Comparison of ENCODE assay signal across 20 mouse cellular contexts in the genomic region with DNA sequence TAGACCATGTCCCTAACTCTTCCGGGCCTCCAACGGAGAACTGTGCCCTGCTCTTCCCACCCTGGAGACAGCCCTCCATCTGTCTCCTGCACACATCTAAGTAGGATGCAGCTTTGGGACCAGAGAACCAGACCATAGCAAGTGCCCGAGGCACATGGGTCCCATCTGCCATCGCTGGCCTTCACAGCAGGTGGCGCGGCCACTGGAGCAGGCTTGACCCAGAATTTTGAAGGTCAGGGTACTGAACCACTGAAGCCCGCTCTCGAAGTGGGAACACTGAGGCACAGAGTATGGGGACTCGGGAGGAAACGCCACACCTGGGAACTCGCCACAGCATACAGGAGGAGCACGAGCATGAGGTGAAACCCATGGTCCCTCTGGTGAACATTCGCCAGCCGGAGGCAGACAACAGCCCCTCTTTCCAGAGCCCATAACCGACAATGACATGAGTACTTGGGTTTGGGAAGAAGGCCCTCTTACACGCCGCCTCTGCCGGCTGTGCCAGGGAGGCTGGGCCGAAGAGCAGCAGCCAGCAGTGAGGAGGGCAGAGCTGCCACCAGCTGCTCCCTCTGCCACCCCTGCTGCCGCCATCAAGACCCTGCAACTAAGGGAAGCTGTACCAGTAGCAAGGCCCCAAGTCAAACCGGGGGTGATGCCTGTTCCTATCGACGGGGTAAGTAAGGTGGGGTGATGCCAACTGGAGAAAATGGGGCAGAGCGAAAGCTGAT. TPM values are rescaled to one million over a fixed set of nuclear protein-coding genes. Genes with fewer than 3 reads are reported as not detected.
DNase-seq lines count a peak whose midpoint lies in the region; ATAC-seq and TF ChIP-seq lines count a peak whose summit lies in the region.
"Had no signal": no experiment of that assay in that cellular context is flagged by ENCODE, and none has a peak within 500 bp of the region (broad histone marks: within the 10 kb centered on the region; RNA-seq: fewer than 3 reads in every experiment).

No protein-coding gene starts in this region.

- no peak overlapping the region for H3K4me3 ChIP-seq in forebrain, embryonic 14.5 days (ENCODE audit: low read depth, low read length)
- H3K4me3 ChIP-seq in forebrain, embryonic 11.5 days (ENCODE audit: low read depth, low read length): no peak overlapping the region
- no peak overlapping the region for H3K4me3 ChIP-seq in midbrain, embryonic 13.5 days (replicated peaks)
- no peak overlapping the region for H3K4me3 ChIP-seq in midbrain, embryonic 16.5 days (ENCODE audit: low read depth, low read length)
- no peak overlapping the region for H3K4me3 ChIP-seq in embryonic facial prominence, embryonic 10.5 days
- H3K4me3 ChIP-seq in midbrain, postnatal 0 days (ENCODE audit: low read depth, low read length): no peak overlapping the region
- H3K4me3 ChIP-seq: heart, embryonic 12.5 days; hindbrain, embryonic 15.5 days; limb, embryonic 10.5 days; liver, embryonic 13.5 days had no signal

- no peaks in the 10 kb centered on the region for H3K27me3 ChIP-seq in forebrain, embryonic 14.5 days (replicated peaks; ENCODE audit: control insufficient read depth, insufficient read depth, low read length)
- H3K27me3 ChIP-seq in forebrain, embryonic 11.5 days (ENCODE audit: control insufficient read depth, insufficient read depth, low read length): no peaks in the 10 kb centered on the region
- H3K27me3 ChIP-seq in midbrain, embryonic 13.5 days: no peaks in the 10 kb centered on the region
- H3K27me3 ChIP-seq in midbrain, embryonic 16.5 days (ENCODE audit: control insufficient read depth, insufficient read depth, low read depth, low read length): no peaks in the 10 kb centered on the region
- no peaks in the 10 kb centered on the region for H3K27me3 ChIP-seq in embryonic facial prominence, embryonic 10.5 days (replicated peaks; ENCODE audit: low read depth, poor library complexity, severe bottlenecking)
- no peaks in the 10 kb centered on the region for H3K27me3 ChIP-seq in midbrain, postnatal 0 days (ENCODE audit: insufficient read depth, low read length)
- H3K27me3 ChIP-seq: heart, embryonic 12.5 days; hindbrain, embryonic 15.5 days; liver, embryonic 13.5 days had no signal

- H3K9ac ChIP-seq in forebrain, embryonic 14.5 days (ENCODE audit: low read length): no peak overlapping the region
- no peak overlapping the region for H3K9ac ChIP-seq in forebrain, embryonic 11.5 days (ENCODE audit: low read length)
- H3K9ac ChIP-seq in midbrain, embryonic 13.5 days (replicated peaks): 0 out of 2 replicates have a peak overlapping the region, but pooled peaks have one; percentile 16
- H3K9ac ChIP-seq in midbrain, embryonic 16.5 days (ENCODE audit: low read depth, low read length): no peak overlapping the region
- no peak overlapping the region for H3K9ac ChIP-seq in midbrain, postnatal 0 days (replicated peaks; ENCODE audit: low read length, poor library complexity, severe bottlenecking)
- H3K9ac ChIP-seq: heart, embryonic 12.5 days; hindbrain, embryonic 15.5 days; liver, embryonic 13.5 days had no signal

- H3K27ac ChIP-seq in forebrain, embryonic 14.5 days (ENCODE audit: low read depth, low read length): peak overlapping the region; percentile 5; the same call in 1 of the 2 replicates
- H3K27ac ChIP-seq in forebrain, embryonic 11.5 days (ENCODE audit: low read depth, low read length): no peak overlapping the region
- H3K27ac ChIP-seq in midbrain, embryonic 13.5 days: peak overlapping the region; percentile 52
- H3K27ac ChIP-seq in midbrain, embryonic 16.5 days (ENCODE audit: low read length): no peak overlapping the region
- peak overlapping the region; percentile 15 for H3K27ac ChIP-seq in embryonic facial prominence, embryonic 10.5 days (replicated peaks)
- no peak overlapping the region for H3K27ac ChIP-seq in midbrain, postnatal 0 days (ENCODE audit: low read depth, low read length)
- H3K27ac ChIP-seq: hindbrain, embryonic 15.5 days; limb, embryonic 10.5 days; liver, embryonic 13.5 days had no signal

- WGBS in forebrain, embryonic 14.5 days: 85% methylated on average over 24 of the region's 24 CpGs
- WGBS in forebrain, embryonic 11.5 days: 89% methylated on average over 24 of the region's 24 CpGs
- 82% methylated on average over 24 of the region's 24 CpGs for WGBS in midbrain, embryonic 13.5 days
- WGBS in midbrain, embryonic 16.5 days: 82% methylated on average over 24 of the region's 24 CpGs
- WGBS in embryonic facial prominence, embryonic 10.5 days: 88% methylated on average over 24 of the region's 24 CpGs
- 73% methylated on average over 24 of the region's 24 CpGs for WGBS in midbrain, postnatal 0 days

- peaks cover 29% of the 10 kb centered on the region for H3K4me1 ChIP-seq in forebrain, embryonic 14.5 days (ENCODE audit: control insufficient read depth, insufficient read depth, low read length)
- peaks cover 22% of the 10 kb centered on the region for H3K4me1 ChIP-seq in forebrain, embryonic 11.5 days (replicated peaks; ENCODE audit: control insufficient read depth, insufficient read depth, low read length)
- H3K4me1 ChIP-seq in midbrain, embryonic 13.5 days (replicated peaks): peaks cover 86% of the 10 kb centered on the region
- H3K4me1 ChIP-seq in midbrain, embryonic 16.5 days (ENCODE audit: control insufficient read depth, insufficient read depth, low read length): peaks cover 41% of the 10 kb centered on the region
- peaks cover 84% of the 10 kb centered on the region for H3K4me1 ChIP-seq in embryonic facial prominence, embryonic 10.5 days
- peaks cover 25% of the 10 kb centered on the region; the same call in 1 of the 2 replicates for H3K4me1 ChIP-seq in midbrain, postnatal 0 days (ENCODE audit: insufficient read depth, low read length)

- no peak for ATAC-seq in forebrain, embryonic 14.5 days
- no peak for ATAC-seq in forebrain, embryonic 11.5 days (replicated peaks; ENCODE audit: low FRiP score)
- no peak for ATAC-seq in midbrain, embryonic 13.5 days
- ATAC-seq in midbrain, embryonic 16.5 days: no peak
- ATAC-seq in midbrain, postnatal 0 days (ENCODE audit: low FRiP score): no peak
- ATAC-seq: lung, postnatal 0 days had no signal

- no peak overlapping the region for H3K4me2 ChIP-seq in forebrain, embryonic 14.5 days (ENCODE audit: low read length)
- no peak overlapping the region for H3K4me2 ChIP-seq in forebrain, embryonic 11.5 days (ENCODE audit: low read depth, low read length, severe bottlenecking)
- no peak overlapping the region for H3K4me2 ChIP-seq in midbrain, embryonic 13.5 days (replicated peaks)
- H3K4me2 ChIP-seq in midbrain, embryonic 16.5 days (ENCODE audit: low read length): no peak overlapping the region
- no peak overlapping the region for H3K4me2 ChIP-seq in midbrain, postnatal 0 days (ENCODE audit: low read depth, low read length, poor library complexity, severe bottlenecking)
- H3K4me2 ChIP-seq: heart, embryonic 12.5 days; hindbrain, embryonic 15.5 days; liver, embryonic 13.5 days had no signal

- DNase-seq in forebrain, embryonic 14.5 days (ENCODE audit: low spot score): no peak
- no peak for DNase-seq in forebrain, embryonic 11.5 days (ENCODE audit: low spot score)
- no peak for DNase-seq in embryonic facial prominence, embryonic 10.5 days (ENCODE audit: low spot score)
- peak; percentile 49 for DNase-seq in midbrain, postnatal 0 days (ENCODE audit: low spot score)
- DNase-seq in adrenal gland, postnatal 10 days: no peak
- DNase-seq in thymus, postnatal 25 days: no peak
- DNase-seq: adrenal gland, postnatal 25 days; gastrocnemius, postnatal 25 days; kidney, adult 2 months; kidney, postnatal 4 days; liver, embryonic 13.5 days; thymus, adult 18-20 months had no signal

- no peaks in the 10 kb centered on the region for H3K9me3 ChIP-seq in forebrain, embryonic 14.5 days (replicated peaks; ENCODE audit: control insufficient read depth, low read length)
- H3K9me3 ChIP-seq in forebrain, embryonic 11.5 days (ENCODE audit: control insufficient read depth, low read length): no peaks in the 10 kb centered on the region
- H3K9me3 ChIP-seq in midbrain, embryonic 13.5 days: no peaks in the 10 kb centered on the region
- no peaks in the 10 kb centered on the region for H3K9me3 ChIP-seq in midbrain, embryonic 16.5 days (replicated peaks; ENCODE audit: control insufficient read depth, low read length, poor library complexity, severe bottlenecking)
- no peaks in the 10 kb centered on the region for H3K9me3 ChIP-seq in embryonic facial prominence, embryonic 10.5 days
- H3K9me3 ChIP-seq in midbrain, postnatal 0 days (ENCODE audit: low read length): no peaks in the 10 kb centered on the region
- H3K9me3 ChIP-seq: heart, embryonic 12.5 days; hindbrain, embryonic 15.5 days; limb, embryonic 10.5 days; liver, embryonic 13.5 days had no signal

- H3K36me3 ChIP-seq in forebrain, embryonic 14.5 days (ENCODE audit: control insufficient read depth, insufficient read depth, low read length): no peaks in the 10 kb centered on the region
- H3K36me3 ChIP-seq in forebrain, embryonic 11.5 days (ENCODE audit: control insufficient read depth, insufficient read depth, low read length): no peaks in the 10 kb centered on the region
- no peaks in the 10 kb centered on the region for H3K36me3 ChIP-seq in midbrain, embryonic 13.5 days
- H3K36me3 ChIP-seq in midbrain, embryonic 16.5 days (ENCODE audit: control insufficient read depth, insufficient read depth, low read length): no peaks in the 10 kb centered on the region
- H3K36me3 ChIP-seq in embryonic facial prominence, embryonic 10.5 days (replicated peaks): no peaks in the 10 kb centered on the region
- no peaks in the 10 kb centered on the region for H3K36me3 ChIP-seq in midbrain, postnatal 0 days (ENCODE audit: insufficient read depth, low read length)
- H3K36me3 ChIP-seq: heart, embryonic 12.5 days; hindbrain, embryonic 15.5 days; limb, embryonic 10.5 days; liver, embryonic 13.5 days had no signal

- TF ChIP-seq CTCF in midbrain, postnatal 0 days (IDR thresholded peaks at IDR 0.05): no peak

RNA-seq across cellular contexts. Expression of a gene that starts 15.7 kb away (rescaled TPM):
- polyA plus RNA-seq in forebrain, embryonic 14.5 days (2014; fragmentation: Nextera tagmentation; extraction: Ambion mirVana): 13.6 and 14.5 TPM in 2 replicates
- 18.0 and 18.8 TPM in 2 replicates for polyA plus RNA-seq in forebrain, embryonic 11.5 days (2014; fragmentation: Nextera tagmentation; extraction: Ambion mirVana)
- polyA plus RNA-seq in midbrain, embryonic 13.5 days (2015; fragmentation: Nextera tagmentation; extraction: Ambion mirVana): 19.5 and 21.5 TPM in 2 replicates
- polyA plus RNA-seq in midbrain, embryonic 16.5 days (2015; fragmentation: Nextera tagmentation; extraction: Ambion mirVana): 13.2 and 13.5 TPM in 2 replicates
- 11.4 and 12.1 TPM in 2 replicates for polyA plus RNA-seq in embryonic facial prominence, embryonic 10.5 days (2016; fragmentation: Nextera tagmentation; extraction: Ambion mirVana)
- 69.1 and 89.6 TPM in 2 replicates for total RNA-seq in midbrain, postnatal 0 days (2014; rRNA removed)
- polyA plus RNA-seq in midbrain, postnatal 0 days (2015; fragmentation: Nextera tagmentation; extraction: Ambion mirVana): 16.6 and 19.9 TPM in 2 replicates
- 10 to 100 TPM; 19.8 to 22.1 TPM for total RNA-seq in adrenal gland, postnatal 10 days (2021)

RNA-seq across cellular contexts. Expression of a gene that starts 46.6 kb away (rescaled TPM):
- 1.0 and 1.4 TPM in 2 replicates for polyA plus RNA-seq in forebrain, embryonic 14.5 days (2014; fragmentation: Nextera tagmentation; extraction: Ambion mirVana)
- 2.5 and 3.0 TPM in 2 replicates for polyA plus RNA-seq in forebrain, embryonic 11.5 days (2014; fragmentation: Nextera tagmentation; extraction: Ambion mirVana)
- polyA plus RNA-seq in midbrain, embryonic 13.5 days (2015; fragmentation: Nextera tagmentation; extraction: Ambion mirVana): 2.0 and 2.9 TPM in 2 replicates
- polyA plus RNA-seq in midbrain, embryonic 16.5 days (2015; fragmentation: Nextera tagmentation; extraction: Ambion mirVana): 2.7 and 2.9 TPM in 2 replicates
- polyA plus RNA-seq in embryonic facial prominence, embryonic 10.5 days (2016; fragmentation: Nextera tagmentation; extraction: Ambion mirVana): 0.72 and 0.99 TPM in 2 replicates
- total RNA-seq in midbrain, postnatal 0 days (2014; rRNA removed): 9.3 and 10.4 TPM in 2 replicates
- polyA plus RNA-seq in midbrain, postnatal 0 days (2015; fragmentation: Nextera tagmentation; extraction: Ambion mirVana): 2.7 and 2.9 TPM in 2 replicates
- 1 to 10 TPM in 1 of 2 experiments, under 1 TPM in 1; 0.96 to 1.1 TPM for total RNA-seq in adrenal gland, postnatal 10 days (2021)
- total RNA-seq: common myeloid progenitor, adult 5-6 weeks; megakaryocyte, adult 5-6 weeks had no signal
- polyA plus RNA-seq: liver, embryonic 13.5 days had no signal

Comparison
In these comparisons a context has a peak if more than half of its experiments do, and no peak if none do; other contexts are left out.
1. H3K27ac ChIP-seq: peak in forebrain, embryonic 14.5 days (single experiment), midbrain, embryonic 13.5 days (single experiment) and embryonic facial prominence, embryonic 10.5 days (single experiment); none in forebrain, embryonic 11.5 days (single experiment), midbrain, embryonic 16.5 days (single experiment) and midbrain, postnatal 0 days (single experiment).